Mouse (Mus musculus): ENCODE measurements around the gene Vmn1r80. TPM values are rescaled to one million over a fixed set of nuclear protein-coding genes. Genes with fewer than 3 reads are reported as not detected.
"Not testable (repeated sequence)": the region's sequence is repeated elsewhere in the genome, so short reads cannot be mapped to it uniquely, and the experiment has no call there.

The Vmn1r80 gene
- not detected in 2 replicates for polyA plus RNA-seq (2015; fragmentation: Nextera tagmentation; extraction: Ambion mirVana)

DNA sequence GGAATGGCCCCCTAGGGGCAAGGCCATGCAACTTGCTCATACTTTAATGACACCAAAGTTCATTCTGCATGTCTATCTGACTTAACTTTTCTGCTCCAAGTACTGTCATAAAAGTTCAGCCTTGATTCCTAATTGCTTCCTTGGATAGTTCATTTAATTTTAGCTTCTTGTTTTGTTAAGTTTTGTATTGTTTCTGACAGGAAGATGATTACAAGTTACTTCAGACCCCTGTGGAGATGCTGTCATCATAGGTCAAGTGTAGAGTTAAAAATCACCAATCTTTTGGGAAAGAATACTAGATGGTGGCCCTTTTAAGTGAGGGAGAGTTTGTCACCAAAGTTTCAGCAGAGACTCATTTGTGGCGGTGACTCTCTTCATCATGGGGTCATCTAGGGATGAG is at the start of gene Vmn1r80:
Gene Vmn1r80, plus strand, starts transcription at position 301 of the 400 bp plus-strand sequence.
- Histone ChIP-seq H3K36me3 (ENCODE audit: control insufficient read depth, insufficient read depth) (no peaks in the 10 kb centered on the region), H3K4me1 (ENCODE audit: control insufficient read depth, insufficient read depth, low read length) (no peaks in the 10 kb centered on the region), H3K27me3 (ENCODE audit: control insufficient read depth, insufficient read depth, low read length) (no peaks in the 10 kb centered on the region), H3K27ac (ENCODE audit: low read length) (no peak within 1 kb of the TSS), H3K9me3 (replicated peaks; ENCODE audit: control insufficient read depth, low read length) (no peaks in the 10 kb centered on the region), H3K4me2 (ENCODE audit: low read depth, low read length) (no peak within 1 kb of the TSS), H3K4me3 (ENCODE audit: low read length) (no peak within 1 kb of the TSS), H3K9ac (ENCODE audit: low read length) (no peak within 1 kb of the TSS)
- WGBS, result 79% methylated on average over 1 of the region's 1 CpGs
- no peak for ATAC-seq (replicated peaks; ENCODE audit: extremely low read depth, insufficient read depth, low FRiP score)

GRCm38 (mm10) chr7:12149957-12150356 is 39.1 kb upstream of the Vmn1r80 start, which contains the start of gene Vmn1r78:
TSS of gene Vmn1r78 (plus strand) at chr7:12150257.
- Histone ChIP-seq H3K4me1 (ENCODE audit: control insufficient read depth, insufficient read depth, low read length) (no peaks in the 10 kb centered on the region), H3K36me3 (ENCODE audit: control insufficient read depth, insufficient read depth) (no peaks in the 10 kb centered on the region), H3K9me3 (replicated peaks; ENCODE audit: control insufficient read depth, low read length) (peaks cover 9% of the 10 kb centered on the region; the same call in 1 of the 2 replicates), H3K4me2 (ENCODE audit: low read depth, low read length) (no peak within 1 kb of the TSS), H3K4me3 (ENCODE audit: low read length) (no peak within 1 kb of the TSS), H3K9ac (ENCODE audit: low read length) (no peak within 1 kb of the TSS), H3K27ac (ENCODE audit: low read length) (no peak within 1 kb of the TSS), H3K27me3 (ENCODE audit: control insufficient read depth, insufficient read depth, low read length) (no peaks in the 10 kb centered on the region)
- WGBS, result 43% methylated on average over 2 of the region's 2 CpGs
- ATAC-seq (replicated peaks; ENCODE audit: extremely low read depth, insufficient read depth, low FRiP score), result no peak

DNA sequence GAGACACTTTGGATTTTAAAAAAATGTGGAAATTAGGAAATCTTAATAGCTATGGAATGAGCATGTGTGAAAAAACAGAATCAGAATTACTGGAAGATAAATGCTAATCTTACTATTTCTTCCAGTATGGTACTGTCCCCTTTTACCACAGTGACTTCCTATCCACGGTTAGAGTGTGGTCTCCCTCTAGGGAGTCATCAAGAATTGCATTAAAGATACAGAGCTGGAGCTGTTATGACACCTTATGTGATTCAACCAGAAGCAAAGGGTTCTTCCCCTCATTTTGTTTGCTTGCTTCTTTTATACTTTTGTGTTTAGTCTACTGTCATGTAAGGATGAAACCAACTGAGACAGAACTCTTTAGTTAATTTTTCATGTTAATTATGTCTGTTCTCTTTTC is 32.6 kb upstream of the Vmn1r80 start:
- not testable (repeated sequence) for H3K9ac ChIP-seq (ENCODE audit: low read length); H3K9me3 ChIP-seq (replicated peaks; ENCODE audit: control insufficient read depth, low read length); H3K4me1 ChIP-seq (ENCODE audit: control insufficient read depth, insufficient read depth, low read length); H3K4me3 ChIP-seq (ENCODE audit: low read length); H3K36me3 ChIP-seq (ENCODE audit: control insufficient read depth, insufficient read depth); H3K4me2 ChIP-seq (ENCODE audit: low read depth, low read length); H3K27me3 ChIP-seq (ENCODE audit: control insufficient read depth, insufficient read depth, low read length); H3K27ac ChIP-seq (ENCODE audit: low read length); ATAC-seq (replicated peaks; ENCODE audit: extremely low read depth, insufficient read depth, low FRiP score)
- WGBS, result 43% methylated on average over 1 of the region's 1 CpGs

DNA sequence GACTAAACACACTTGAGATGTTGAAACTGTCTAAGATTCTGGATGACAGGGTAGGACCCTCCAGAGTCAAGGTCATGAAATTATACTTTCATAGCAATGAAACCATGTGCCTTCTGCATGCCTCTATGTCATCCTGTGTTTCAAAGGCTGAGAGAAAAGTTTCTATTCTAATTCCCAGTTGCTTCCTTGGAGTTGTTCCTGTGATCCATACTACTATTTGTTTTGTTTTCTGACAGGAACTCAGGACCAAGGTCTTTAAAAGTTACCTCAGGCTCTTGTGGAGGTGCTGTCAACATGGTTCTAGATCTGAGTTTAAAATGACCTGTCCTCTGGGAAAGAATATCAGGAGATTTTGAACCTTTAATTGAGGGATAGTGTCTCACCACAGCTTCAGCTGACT is 18.1 kb upstream of the Vmn1r80 start, which contains the start of gene Vmn1r79:
Gene Vmn1r79, plus strand, starts transcription at position 301 of the 400 bp plus-strand sequence.
- H3K4me2 ChIP-seq (ENCODE audit: low read depth, low read length); H3K36me3 ChIP-seq (ENCODE audit: control insufficient read depth, insufficient read depth); H3K4me3 ChIP-seq (ENCODE audit: low read length); ATAC-seq (replicated peaks; ENCODE audit: extremely low read depth, insufficient read depth, low FRiP score); H3K27ac ChIP-seq (ENCODE audit: low read length); H3K4me1 ChIP-seq (ENCODE audit: control insufficient read depth, insufficient read depth, low read length); H3K27me3 ChIP-seq (ENCODE audit: control insufficient read depth, insufficient read depth, low read length); H3K9ac ChIP-seq (ENCODE audit: low read length); H3K9me3 ChIP-seq (replicated peaks; ENCODE audit: control insufficient read depth, low read length): not testable (repeated sequence)

- H3K4me2 ChIP-seq (ENCODE audit: low read depth, low read length); H3K9me3 ChIP-seq (replicated peaks; ENCODE audit: control insufficient read depth, low read length); H3K36me3 ChIP-seq (ENCODE audit: control insufficient read depth, insufficient read depth); ATAC-seq (replicated peaks; ENCODE audit: extremely low read depth, insufficient read depth, low FRiP score); H3K9ac ChIP-seq (ENCODE audit: low read length); H3K4me3 ChIP-seq (ENCODE audit: low read length); H3K27me3 ChIP-seq (ENCODE audit: control insufficient read depth, insufficient read depth, low read length); H3K4me1 ChIP-seq (ENCODE audit: control insufficient read depth, insufficient read depth, low read length); H3K27ac ChIP-seq (ENCODE audit: low read length): not testable (repeated sequence)
- 51% methylated on average over 2 of the region's 2 CpGs for WGBS
Measured at GRCm38 (mm10) chr7:12172926-12173325, 16.2 kb upstream of the Vmn1r80 start.

DNA sequence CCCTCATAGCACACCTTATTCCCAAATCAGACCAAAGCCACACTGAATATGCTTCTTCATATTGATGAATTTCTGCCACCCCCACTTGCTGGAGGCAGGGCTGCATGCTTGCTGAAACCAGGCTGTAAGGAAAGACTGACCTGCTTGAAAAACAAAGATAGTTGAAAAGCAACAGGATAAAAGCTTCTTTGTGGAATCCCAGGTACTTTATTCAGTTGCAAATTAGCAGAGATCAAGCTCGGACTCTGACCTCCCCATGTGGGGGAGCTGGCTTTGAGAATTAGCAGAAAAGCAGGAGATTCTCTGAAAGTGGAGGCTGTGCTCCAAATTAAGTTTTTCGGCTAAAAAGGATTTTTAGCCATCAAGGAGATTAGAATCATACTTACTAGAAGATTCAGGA is 15.1 kb downstream of the Vmn1r80 start:
- no peak overlapping the region for H3K4me3 ChIP-seq (ENCODE audit: low read length)
- no peak for ATAC-seq (replicated peaks; ENCODE audit: extremely low read depth, insufficient read depth, low FRiP score)
- peaks cover 3% of the 10 kb centered on the region for H3K9me3 ChIP-seq (replicated peaks; ENCODE audit: control insufficient read depth, low read length)
- 61% methylated on average over 2 of the region's 2 CpGs for WGBS
- no peak overlapping the region for H3K9ac ChIP-seq (ENCODE audit: low read length)
- no peaks in the 10 kb centered on the region for H3K27me3 ChIP-seq (ENCODE audit: control insufficient read depth, insufficient read depth, low read length)
- no peaks in the 10 kb centered on the region for H3K36me3 ChIP-seq (ENCODE audit: control insufficient read depth, insufficient read depth)
- no peak overlapping the region for H3K27ac ChIP-seq (ENCODE audit: low read length)
- no peak overlapping the region for H3K4me2 ChIP-seq (ENCODE audit: low read depth, low read length)
- H3K4me1 ChIP-seq (ENCODE audit: control insufficient read depth, insufficient read depth, low read length), result no peaks in the 10 kb centered on the region

Other genes with a start within 250 kb of the Vmn1r80 start
- gene Vmn1r77, start 152.5 kb upstream of the Vmn1r80 start, polyA plus RNA-seq (2015; fragmentation: Nextera tagmentation; extraction: Ambion mirVana), result not detected in 2 replicates
- gene Vmn1r78, start 39.0 kb upstream of the Vmn1r80 start, polyA plus RNA-seq (2015; fragmentation: Nextera tagmentation; extraction: Ambion mirVana), result not detected in 2 replicates
- gene Vmn1r79, start 18.0 kb upstream of the Vmn1r80 start, polyA plus RNA-seq (2015; fragmentation: Nextera tagmentation; extraction: Ambion mirVana), result not detected in 2 replicates
- not detected in 2 replicates for gene Vmn1r81, start 79.0 kb downstream of the Vmn1r80 start, polyA plus RNA-seq (2015; fragmentation: Nextera tagmentation; extraction: Ambion mirVana)
- not detected in 2 replicates for gene Vmn1r82, start 111.1 kb downstream of the Vmn1r80 start, polyA plus RNA-seq (2015; fragmentation: Nextera tagmentation; extraction: Ambion mirVana)
- gene Vmn1r83, start 140.2 kb downstream of the Vmn1r80 start, polyA plus RNA-seq (2015; fragmentation: Nextera tagmentation; extraction: Ambion mirVana), result 0.05 TPM in 1 of 2 replicates, not detected in the other
- gene Vmn1r84, start 180.0 kb downstream of the Vmn1r80 start, polyA plus RNA-seq (2015; fragmentation: Nextera tagmentation; extraction: Ambion mirVana), result not detected in 2 replicates
- gene Zfp551, start 233.5 kb downstream of the Vmn1r80 start, polyA plus RNA-seq (2015; fragmentation: Nextera tagmentation; extraction: Ambion mirVana), result 2.4 and 2.8 TPM in 2 replicates

All from heart, embryonic 16.5 days (tissue).